10 mouse cellular contexts compared by ENCODE assay signal in the genomic region with DNA sequence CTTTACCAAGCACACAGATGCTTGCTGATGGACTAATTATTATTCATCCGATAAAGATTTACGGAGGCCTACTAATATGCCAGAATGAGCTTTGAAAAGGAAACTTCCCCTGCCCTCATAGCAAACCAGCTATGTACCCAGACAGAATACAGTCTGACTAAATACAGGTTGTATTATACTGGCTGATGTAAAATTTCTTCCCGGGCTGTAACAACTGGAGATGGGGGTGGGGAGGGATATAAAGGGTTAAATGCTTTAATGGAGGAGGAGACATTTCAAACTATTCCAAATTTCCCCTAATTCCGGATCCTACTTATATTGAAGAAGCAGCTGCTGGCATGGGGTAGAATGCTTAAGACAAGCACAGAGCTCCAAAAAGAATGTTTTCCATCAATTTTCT. TPM values are rescaled to one million over a fixed set of nuclear protein-coding genes. Genes with fewer than 3 reads are reported as not detected.
A peak's percentile ranks its signal among the peaks of the same experiment; 100 is the strongest.
DNase-seq lines count a peak whose midpoint lies in the region; ATAC-seq lines count a peak whose summit lies in the region.
"Had no signal": no experiment of that assay in that cellular context is flagged by ENCODE, and none has a peak within 500 bp of the region (broad histone marks: within the 10 kb centered on the region; RNA-seq: fewer than 3 reads in every experiment).

No protein-coding gene starts in this region.

- H3K9me3 ChIP-seq in heart, embryonic 16.5 days (replicated peaks; ENCODE audit: control insufficient read depth, low read length) = no peaks in the 10 kb centered on the region
- no peaks in the 10 kb centered on the region for H3K9me3 ChIP-seq in embryonic facial prominence, embryonic 10.5 days
- no peaks in the 10 kb centered on the region for H3K9me3 ChIP-seq in hindbrain, embryonic 16.5 days (ENCODE audit: control insufficient read depth, low read length)
- H3K9me3 ChIP-seq in midbrain, embryonic 13.5 days = no peaks in the 10 kb centered on the region

- H3K27me3 ChIP-seq in heart, embryonic 16.5 days (ENCODE audit: control insufficient read depth, insufficient read depth, low read length) = no peaks in the 10 kb centered on the region
- H3K27me3 ChIP-seq in embryonic facial prominence, embryonic 10.5 days (replicated peaks; ENCODE audit: low read depth, poor library complexity, severe bottlenecking) = no peaks in the 10 kb centered on the region
- H3K27me3 ChIP-seq in hindbrain, embryonic 16.5 days (replicated peaks; ENCODE audit: control insufficient read depth, insufficient read depth, low read length) = no peaks in the 10 kb centered on the region
- H3K27me3 ChIP-seq in midbrain, embryonic 13.5 days = no peaks in the 10 kb centered on the region

- H3K4me3 ChIP-seq in heart, embryonic 16.5 days (ENCODE audit: low read length) = peak overlapping the region; percentile 62; the same call in 1 of the 2 replicates
- peak overlapping the region; percentile 59 for H3K4me3 ChIP-seq in embryonic facial prominence, embryonic 10.5 days
- H3K4me3 ChIP-seq in hindbrain, embryonic 16.5 days (ENCODE audit: low read length) = peak overlapping the region; percentile 49
- H3K4me3 ChIP-seq in midbrain, embryonic 13.5 days (replicated peaks) = peak overlapping the region; percentile 48; the same call in 1 of the 2 replicates

- H3K9ac ChIP-seq in heart, embryonic 16.5 days (ENCODE audit: low read length) = no peak overlapping the region; the same call in 1 of the 2 replicates
- H3K9ac ChIP-seq in hindbrain, embryonic 16.5 days (ENCODE audit: low read depth, low read length) = 0 out of 2 replicates have a peak overlapping the region, but pooled peaks have one; percentile 62
- H3K9ac ChIP-seq in midbrain, embryonic 13.5 days (replicated peaks) = peak overlapping the region; percentile 59; the same call in 1 of the 2 replicates

- WGBS in heart, embryonic 16.5 days = 82% methylated on average over 4 of the region's 4 CpGs
- 84% methylated on average over 4 of the region's 4 CpGs for WGBS in embryonic facial prominence, embryonic 10.5 days
- 73% methylated on average over 4 of the region's 4 CpGs for WGBS in hindbrain, embryonic 16.5 days
- WGBS in midbrain, embryonic 13.5 days = 78% methylated on average over 4 of the region's 4 CpGs

- peaks cover 6% of the 10 kb centered on the region; the same call in 1 of the 2 replicates for H3K4me1 ChIP-seq in heart, embryonic 16.5 days (ENCODE audit: control insufficient read depth, insufficient read depth, low read length)
- peaks cover 9% of the 10 kb centered on the region for H3K4me1 ChIP-seq in embryonic facial prominence, embryonic 10.5 days
- H3K4me1 ChIP-seq in hindbrain, embryonic 16.5 days (ENCODE audit: control insufficient read depth, insufficient read depth, low read depth, low read length) = no peaks in the 10 kb centered on the region; the same call in 1 of the 2 replicates
- peaks cover 17% of the 10 kb centered on the region for H3K4me1 ChIP-seq in midbrain, embryonic 13.5 days (replicated peaks)

- intact Hi-C loops in heart, postnatal 10 days (cut with DNase I) = no loop called here
- intact Hi-C loops in left cerebral cortex, postnatal 25 days (cut with DNase I) = no loop called here

- no peak for ATAC-seq in heart, embryonic 16.5 days (replicated peaks; ENCODE audit: extremely low read depth, insufficient read depth, low FRiP score)
- ATAC-seq in hindbrain, embryonic 16.5 days = no peak
- ATAC-seq in midbrain, embryonic 13.5 days = no peak

- H3K27ac ChIP-seq in heart, embryonic 16.5 days (ENCODE audit: low read length) = no peak overlapping the region; the same call in 1 of the 2 replicates
- H3K27ac ChIP-seq in embryonic facial prominence, embryonic 10.5 days (replicated peaks) = peak overlapping the region; percentile 89; the same call in 1 of the 2 replicates
- no peak overlapping the region for H3K27ac ChIP-seq in hindbrain, embryonic 16.5 days (ENCODE audit: low read depth, low read length)
- no peak overlapping the region for H3K27ac ChIP-seq in midbrain, embryonic 13.5 days

- no peaks in the 10 kb centered on the region for H3K36me3 ChIP-seq in heart, embryonic 16.5 days (ENCODE audit: control insufficient read depth, insufficient read depth)
- peaks cover 37% of the 10 kb centered on the region for H3K36me3 ChIP-seq in embryonic facial prominence, embryonic 10.5 days (replicated peaks)
- H3K36me3 ChIP-seq in hindbrain, embryonic 16.5 days (ENCODE audit: control insufficient read depth, insufficient read depth, low read length) = no peaks in the 10 kb centered on the region
- H3K36me3 ChIP-seq in midbrain, embryonic 13.5 days = no peaks in the 10 kb centered on the region; the same call in 1 of the 2 replicates

- H3K4me2 ChIP-seq in heart, embryonic 16.5 days (ENCODE audit: low read depth, low read length) = peak overlapping the region; percentile 71
- peak overlapping the region; percentile 53 for H3K4me2 ChIP-seq in hindbrain, embryonic 16.5 days (ENCODE audit: low read length)
- H3K4me2 ChIP-seq in midbrain, embryonic 13.5 days (replicated peaks) = peak overlapping the region; percentile 59

- no peak for DNase-seq in heart, postnatal 10 days
- DNase-seq in embryonic facial prominence, embryonic 10.5 days (ENCODE audit: low spot score) = no peak
- no peak for DNase-seq in urinary bladder, adult 18-20 months (ENCODE audit: low spot score in 2 of 2)
- DNase-seq in retina, embryonic 14.5 days (ENCODE audit: low spot score) = no peak
- no peak for DNase-seq in left cerebral cortex, postnatal 25 days (ENCODE audit: low spot score in 2 of 2)

RNA-seq across cellular contexts. Expression of a gene that starts 14.9 kb away (rescaled TPM):
- polyA plus RNA-seq in heart, embryonic 16.5 days (2015; fragmentation: Nextera tagmentation; extraction: Ambion mirVana) = not detected in 2 replicates
- not detected for total RNA-seq in heart, postnatal 10 days (2021)
- not detected in 2 replicates for polyA plus RNA-seq in embryonic facial prominence, embryonic 10.5 days (2016; fragmentation: Nextera tagmentation; extraction: Ambion mirVana)
- polyA plus RNA-seq in hindbrain, embryonic 16.5 days (2015; fragmentation: Nextera tagmentation; extraction: Ambion mirVana) = not detected in 2 replicates
- polyA plus RNA-seq in midbrain, embryonic 13.5 days (2015; fragmentation: Nextera tagmentation; extraction: Ambion mirVana) = not detected in 2 replicates
- total RNA-seq in left cerebral cortex, postnatal 25 days (2021) = not detected
- total RNA-seq: hematopoietic stem cell, adult 5-6 weeks had no signal
- polyA plus RNA-seq: spleen, adult 2 months had no signal
